Mouse (Mus musculus): ENCODE results near the gene Iqcf3. TPM values are rescaled to one million over a fixed set of nuclear protein-coding genes. Genes with fewer than 3 reads are reported as not detected.
A peak's percentile ranks its signal among the peaks of the same experiment; 100 is the strongest.
"Not testable (repeated sequence)": the region's sequence is repeated elsewhere in the genome, so short reads cannot be mapped to it uniquely, and the experiment has no call there.

Iqcf3 gene
- polyA plus RNA-seq (2015; fragmentation: Nextera tagmentation; extraction: Ambion mirVana): not detected in 2 replicates

- DNase-seq (ENCODE audit: low spot score): no peak
Measured at GRCm38 (mm10) chr9:106561531-106561930, at the start of gene Iqcf3. TSS of gene Iqcf3 (minus strand) at chr9:106561631.

DNA sequence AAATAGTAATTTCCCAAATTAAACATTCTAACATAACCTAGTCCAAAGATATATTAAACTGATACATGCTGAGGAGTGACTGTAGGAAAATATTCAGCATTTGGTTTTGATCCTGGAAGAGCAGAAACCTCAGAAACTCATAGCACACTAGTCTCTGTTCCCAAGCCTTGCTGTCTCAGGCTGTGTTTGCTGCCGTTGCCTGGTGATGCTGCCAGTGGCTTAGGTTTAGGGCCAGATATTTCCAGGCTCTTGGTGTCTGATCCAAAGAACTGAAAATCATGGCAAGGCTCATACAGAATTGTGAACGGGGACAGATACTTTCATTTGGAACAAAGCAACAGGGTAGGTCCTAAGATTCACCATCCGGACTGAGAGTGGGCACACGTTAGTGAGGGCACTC lies 49.3 kb upstream of the Iqcf3 start:
- no peak for DNase-seq (ENCODE audit: low spot score)

DNA sequence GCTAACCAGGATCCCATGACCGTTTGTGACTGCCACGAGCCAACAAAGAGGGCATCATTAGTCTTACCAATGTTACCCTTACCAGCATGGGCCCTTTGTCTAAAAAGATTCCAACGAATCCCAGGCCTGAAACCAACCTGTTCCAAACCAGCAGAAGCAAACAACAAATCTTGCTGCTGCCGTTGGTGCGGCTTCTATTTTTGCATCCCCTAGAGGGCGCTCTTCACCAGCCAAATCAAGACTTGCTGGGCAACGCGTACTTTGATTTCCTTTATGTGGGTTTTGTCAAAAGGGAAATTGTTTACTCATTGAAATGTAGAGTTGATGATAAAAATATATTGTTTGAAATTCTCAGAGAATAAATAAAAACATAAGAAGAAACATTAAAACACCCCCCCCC lies 39.1 kb upstream of the Iqcf3 start:
- DNase-seq (ENCODE audit: low spot score): peak; percentile 38

DNA sequence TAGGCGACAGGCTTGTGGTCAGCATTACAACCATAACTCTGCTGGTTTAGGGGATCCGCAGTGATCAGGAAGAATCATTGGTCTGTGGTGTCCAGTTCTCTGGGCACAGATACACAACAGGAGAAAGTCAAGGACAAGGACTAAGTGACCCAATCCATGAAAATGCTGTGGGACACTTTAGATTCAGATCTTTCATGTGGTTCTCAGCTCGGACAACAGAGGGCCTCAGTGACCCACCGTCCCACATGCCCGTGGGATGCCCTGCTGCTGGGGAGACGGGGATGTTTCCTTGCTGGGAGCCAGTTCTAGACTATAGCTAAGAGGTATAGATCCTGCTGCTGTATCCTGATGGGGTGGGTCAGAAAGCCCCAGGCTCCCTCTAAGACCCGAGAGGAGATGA lies 37.0 kb upstream of the Iqcf3 start:
- DNase-seq (ENCODE audit: low spot score): no peak

GRCm38 (mm10) chr9:106595836-106596235 lies 34.4 kb upstream of the Iqcf3 start:
- DNase-seq (ENCODE audit: low spot score): no peak

- not testable (repeated sequence) for DNase-seq (ENCODE audit: low spot score)
Measured at GRCm38 (mm10) chr9:106595402-106595801, 34.0 kb upstream of the Iqcf3 start.

DNA sequence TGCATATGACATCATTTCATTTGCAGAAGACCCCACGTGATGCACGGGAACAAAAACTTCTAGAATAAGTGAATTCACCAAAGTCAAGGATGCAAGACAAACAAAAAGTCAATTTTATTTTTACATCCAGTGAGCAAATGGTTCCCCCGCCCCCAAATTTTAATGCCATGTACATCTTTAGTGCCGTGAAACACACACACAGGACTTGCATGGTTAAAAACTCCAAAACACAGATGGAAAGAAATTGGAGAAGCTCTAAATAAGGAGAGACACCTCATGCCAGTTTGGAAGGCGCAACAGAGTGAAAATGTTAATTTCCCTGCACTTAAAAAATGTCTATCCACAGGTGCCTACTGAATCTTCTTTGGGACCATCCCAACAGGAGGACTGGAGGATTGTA lies 30.7 kb upstream of the Iqcf3 start:
- no peak for DNase-seq (ENCODE audit: low spot score)

DNA sequence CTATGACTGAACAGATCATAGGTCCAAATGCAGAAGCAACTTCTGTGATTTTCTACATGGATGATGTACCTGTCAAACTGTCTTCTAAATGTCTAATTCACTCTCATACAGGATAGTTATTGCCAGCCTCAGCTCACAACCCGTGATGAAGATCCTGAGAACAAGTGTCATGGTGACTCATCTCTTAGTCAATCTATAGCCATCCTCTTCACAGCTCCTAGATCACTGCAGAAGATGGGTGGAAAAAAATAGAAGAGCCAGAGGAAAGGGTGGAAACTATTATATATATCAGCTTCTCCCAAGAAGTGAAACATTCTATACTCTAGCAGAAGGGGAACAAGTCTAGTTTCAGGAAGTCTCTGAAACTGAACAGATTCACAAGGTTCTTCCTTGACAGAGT lies 21.1 kb upstream of the Iqcf3 start:
- DNase-seq (ENCODE audit: low spot score): no peak

DNA sequence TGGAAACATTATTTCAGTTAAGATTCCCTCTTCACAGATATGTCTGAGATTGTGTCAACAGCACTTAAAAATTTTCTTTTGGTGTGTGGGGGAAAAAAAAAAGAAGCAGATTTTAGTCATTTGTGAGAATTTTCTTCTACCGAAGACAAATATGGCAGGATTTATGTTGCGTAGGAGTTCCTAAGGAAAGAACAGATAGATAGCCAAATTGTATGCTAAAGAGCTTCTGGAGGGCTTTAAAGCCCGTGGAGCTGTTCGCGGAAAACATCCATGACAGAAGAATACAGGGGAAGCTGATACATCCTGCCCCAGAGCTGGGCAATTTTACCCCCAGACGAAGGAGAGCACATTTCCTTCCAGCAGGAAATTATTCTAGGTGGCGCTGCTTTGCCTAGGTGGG lies 18.6 kb upstream of the Iqcf3 start:
- no peak for DNase-seq (ENCODE audit: low spot score)

- no peak for DNase-seq (ENCODE audit: low spot score)
Measured at GRCm38 (mm10) chr9:106576112-106576511, 14.7 kb upstream of the Iqcf3 start.

DNA sequence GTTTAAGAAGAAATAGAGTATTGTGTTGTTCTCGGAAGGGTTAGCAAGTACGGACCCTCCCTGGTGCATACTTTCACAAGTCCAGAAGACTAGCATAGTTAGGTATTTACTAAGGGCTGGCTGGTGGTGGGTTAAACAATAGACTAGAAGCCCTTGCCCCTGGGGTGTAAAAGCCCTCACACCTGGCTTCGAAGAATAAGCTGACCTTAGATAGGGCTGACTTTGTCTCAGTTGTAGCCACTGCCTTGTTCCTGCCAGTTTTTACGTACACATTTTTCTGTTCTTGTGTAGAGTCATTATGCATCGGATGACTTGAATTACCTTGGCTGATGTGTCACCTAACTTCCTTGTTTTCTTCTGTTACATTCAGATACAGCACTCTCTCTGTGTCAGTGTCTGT lies 11.9 kb upstream of the Iqcf3 start:
- no peak for DNase-seq (ENCODE audit: low spot score)

DNA sequence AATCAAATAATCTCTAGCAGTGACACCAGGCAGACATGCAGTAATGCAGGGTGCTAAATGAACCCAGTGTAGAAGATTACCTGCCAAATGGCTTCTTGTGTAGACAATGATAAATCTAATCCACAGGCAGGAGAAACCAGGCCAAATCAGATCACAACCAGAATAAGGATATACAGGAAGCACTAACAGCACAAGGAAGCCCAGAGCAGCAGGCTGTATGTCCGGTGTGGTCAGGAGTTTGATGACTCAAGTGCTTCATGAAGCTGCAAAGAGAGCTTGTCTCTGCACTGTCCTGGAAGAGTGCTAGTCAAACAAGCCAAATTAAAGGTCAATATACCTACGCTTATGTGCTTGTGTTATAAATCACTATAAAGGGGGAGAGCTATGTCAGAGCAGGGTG lies 10.8 kb upstream of the Iqcf3 start:
- no peak for DNase-seq (ENCODE audit: low spot score)

- DNase-seq (ENCODE audit: low spot score): no peak
Measured at GRCm38 (mm10) chr9:106570896-106571295, 9.5 kb upstream of the Iqcf3 start, which contains the start of gene Iqcf4. TSS of gene Iqcf4 (minus strand) at chr9:106570996.

- DNase-seq (ENCODE audit: low spot score): no peak
Measured at GRCm38 (mm10) chr9:106566437-106566836, 5.0 kb upstream of the Iqcf3 start.

DNA sequence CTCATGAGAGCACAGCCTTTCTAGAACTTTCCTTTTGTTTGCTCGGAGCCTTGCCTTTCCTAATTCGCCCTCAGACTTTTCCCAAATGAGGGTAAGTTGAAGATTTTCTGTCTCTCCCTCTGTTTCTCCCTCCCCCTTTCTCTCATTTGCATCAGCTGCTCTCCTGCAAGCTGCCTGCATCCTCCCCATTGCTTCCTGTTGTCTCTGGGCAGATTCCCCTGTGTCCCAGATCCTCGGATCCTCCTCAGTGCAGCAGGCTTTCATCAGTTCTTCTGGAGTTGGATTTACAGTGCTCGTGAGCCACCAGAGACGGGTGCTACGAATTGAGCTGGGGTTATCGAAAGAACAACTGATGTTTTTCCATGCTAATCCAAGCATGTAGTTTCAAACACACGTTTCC lies 2.6 kb upstream of the Iqcf3 start:
- DNase-seq (ENCODE audit: low spot score): no peak

DNA sequence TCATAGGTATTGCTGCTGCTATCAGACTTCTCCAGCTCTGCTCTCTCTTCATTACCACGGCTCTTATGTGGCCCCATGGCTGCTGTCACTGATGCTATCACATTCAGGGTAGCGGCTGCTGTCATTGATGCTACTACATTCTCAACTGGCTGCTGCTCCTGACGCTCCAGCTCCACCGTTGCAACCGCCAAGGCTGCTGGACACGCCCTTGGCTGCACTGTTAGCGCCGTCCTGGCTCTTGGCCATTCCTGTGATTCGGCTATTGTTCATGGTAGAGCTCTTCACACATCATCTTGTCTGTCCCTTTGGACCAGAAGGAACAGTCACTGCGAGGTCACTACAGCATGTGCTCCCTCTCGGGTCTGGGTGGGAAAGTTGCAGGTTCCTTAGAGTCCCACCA lies 860 bp upstream of the Iqcf3 start:
- no peak for DNase-seq (ENCODE audit: low spot score)

DNA sequence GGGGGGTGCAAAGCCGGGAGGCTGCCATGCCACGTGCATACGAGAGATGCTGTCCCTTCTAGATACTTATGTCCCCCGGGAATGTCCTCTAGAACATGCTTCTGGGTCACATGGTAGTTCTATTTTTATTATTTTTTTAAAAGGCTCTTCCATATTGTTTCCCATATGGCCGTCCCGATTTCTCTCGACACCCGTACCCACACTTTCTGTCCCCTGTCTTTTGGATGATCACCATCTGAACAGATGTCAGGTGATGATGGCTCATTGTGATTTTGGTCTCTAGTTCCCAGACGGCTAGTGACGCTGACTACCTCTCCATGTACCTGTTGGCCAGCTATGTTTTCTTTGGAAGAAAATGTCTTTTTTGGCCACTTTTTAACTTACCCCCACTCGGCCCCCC lies 26.5 kb downstream of the Iqcf3 start:
- DNase-seq (ENCODE audit: low spot score): no peak

GRCm38 (mm10) chr9:106534296-106534695 lies 27.1 kb downstream of the Iqcf3 start:
- no peak for DNase-seq (ENCODE audit: low spot score)

DNA sequence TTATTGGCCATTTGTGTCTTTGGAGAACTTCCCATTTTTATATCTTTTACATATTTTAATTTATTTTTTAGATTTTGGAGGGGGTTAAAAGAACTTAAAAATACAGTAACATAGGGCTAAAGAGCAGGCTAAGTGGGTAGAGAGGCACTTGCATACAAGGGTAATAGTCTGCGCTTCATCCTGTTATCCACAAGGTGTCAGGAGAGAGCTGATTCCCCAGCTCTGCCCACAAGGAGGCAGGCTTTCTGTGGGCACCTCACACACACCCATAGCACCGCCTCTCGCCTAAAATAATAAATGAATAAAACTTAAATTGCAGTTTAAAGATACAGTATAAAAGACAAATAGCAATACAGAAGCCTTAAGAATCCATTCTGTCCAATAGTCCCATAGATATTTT lies 29.6 kb downstream of the Iqcf3 start:
- DNase-seq (ENCODE audit: low spot score): peak; percentile 60

- DNase-seq (ENCODE audit: low spot score): no peak
Measured at GRCm38 (mm10) chr9:106519909-106520308, 41.5 kb downstream of the Iqcf3 start.

- no peak for DNase-seq (ENCODE audit: low spot score)
Measured at GRCm38 (mm10) chr9:106519433-106519832, 42.0 kb downstream of the Iqcf3 start.

DNA sequence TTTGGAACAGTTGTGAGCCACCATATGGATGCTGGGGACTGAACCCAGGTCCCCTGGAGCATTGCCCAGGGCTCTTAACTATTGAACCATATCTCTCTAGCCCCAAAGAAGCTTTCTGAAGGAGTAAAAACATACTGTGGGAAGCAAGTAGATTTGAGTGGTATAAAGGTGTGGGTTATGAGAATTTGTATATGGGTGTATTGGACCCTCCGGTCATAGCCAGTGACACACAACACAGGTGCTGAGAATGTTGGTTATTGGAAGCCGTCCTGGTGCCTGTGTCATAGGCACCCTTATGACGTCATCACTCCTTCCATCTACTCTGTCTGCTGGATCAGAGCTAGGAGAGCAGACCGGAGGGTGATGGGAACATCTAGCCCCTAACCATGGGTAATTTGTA lies 47.2 kb downstream of the Iqcf3 start, which contains the start of gene Iqcf5:
Gene Iqcf5 (plus strand): TSS at position 301 of the 400 bp plus-strand sequence.
- no peak for DNase-seq (ENCODE audit: low spot score)

DNA sequence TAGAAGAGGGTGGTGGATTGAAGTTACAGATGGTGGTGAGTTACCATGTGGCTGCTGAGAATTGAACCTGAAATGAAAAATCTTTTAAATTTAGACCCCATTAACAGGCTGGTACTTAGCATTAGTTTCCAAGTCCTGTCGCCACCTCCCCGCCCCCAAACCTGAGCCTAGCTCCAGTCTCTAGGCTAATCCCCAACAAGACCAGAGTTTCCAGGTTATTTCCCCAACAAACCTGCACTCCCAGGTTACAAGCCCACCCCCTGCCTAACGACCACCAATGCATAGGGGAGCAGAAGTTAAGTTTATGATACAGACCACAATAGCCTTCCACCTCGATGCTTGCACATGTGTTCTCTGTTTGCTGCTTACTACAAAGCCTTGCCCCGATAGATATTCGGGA lies 47.9 kb downstream of the Iqcf3 start:
- DNase-seq (ENCODE audit: low spot score): no peak
